Mouse (Mus musculus) cerebellum, adult 11 months (tissue): ENCODE data around the gene Tbcel.
A peak's percentile ranks its signal among the peaks of the same experiment; 100 is the strongest.

Source experiments
- DNase-seq: peaks from one replicate; pipeline ENCODE4 v3.0.0; 2022

The Tbcel gene

GRCm38 (mm10) chr9:42482944-42483343, 24.7 kb downstream of the Tbcel start:
- no peak for DNase-seq

DNA sequence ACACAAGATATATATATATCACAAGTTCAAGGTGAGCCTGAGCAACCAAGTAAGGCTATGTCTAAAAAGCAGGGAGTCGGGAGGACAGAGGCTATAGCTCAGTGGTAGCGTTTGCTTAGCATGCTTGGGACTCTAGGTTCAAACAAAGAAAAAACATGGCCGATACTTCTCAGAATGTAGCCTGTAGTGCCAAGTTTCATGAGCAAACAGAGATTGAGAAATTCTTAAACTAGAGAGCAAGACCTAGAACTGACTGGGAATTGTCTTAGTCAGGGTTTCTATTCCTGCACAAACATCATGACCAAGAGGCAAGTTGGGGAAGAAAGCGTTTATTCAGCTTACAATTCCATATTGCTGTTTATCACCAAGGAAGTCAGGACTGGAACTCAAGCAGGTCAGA, 31.4 kb downstream of the Tbcel start:
- DNase-seq: no peak

DNA sequence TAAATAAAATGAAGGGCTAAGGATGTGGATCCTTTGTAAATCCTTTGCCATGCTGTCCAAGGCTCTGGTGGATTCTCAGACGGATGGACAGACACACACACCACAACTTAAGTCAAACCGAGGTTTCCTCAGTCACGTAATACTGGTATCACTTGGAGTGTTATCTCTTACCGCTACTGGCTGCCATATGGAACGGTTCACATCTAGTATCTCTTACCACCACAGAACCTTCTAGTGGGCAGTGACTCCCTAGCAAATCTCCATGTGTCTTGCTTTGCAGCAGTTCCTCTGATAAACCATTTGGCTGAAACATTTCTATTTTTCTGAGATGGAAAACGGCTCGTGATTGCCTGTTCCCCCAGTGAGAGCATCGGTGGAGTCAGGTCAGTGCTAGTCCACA, 33.4 kb downstream of the Tbcel start:
- DNase-seq: no peak

DNA sequence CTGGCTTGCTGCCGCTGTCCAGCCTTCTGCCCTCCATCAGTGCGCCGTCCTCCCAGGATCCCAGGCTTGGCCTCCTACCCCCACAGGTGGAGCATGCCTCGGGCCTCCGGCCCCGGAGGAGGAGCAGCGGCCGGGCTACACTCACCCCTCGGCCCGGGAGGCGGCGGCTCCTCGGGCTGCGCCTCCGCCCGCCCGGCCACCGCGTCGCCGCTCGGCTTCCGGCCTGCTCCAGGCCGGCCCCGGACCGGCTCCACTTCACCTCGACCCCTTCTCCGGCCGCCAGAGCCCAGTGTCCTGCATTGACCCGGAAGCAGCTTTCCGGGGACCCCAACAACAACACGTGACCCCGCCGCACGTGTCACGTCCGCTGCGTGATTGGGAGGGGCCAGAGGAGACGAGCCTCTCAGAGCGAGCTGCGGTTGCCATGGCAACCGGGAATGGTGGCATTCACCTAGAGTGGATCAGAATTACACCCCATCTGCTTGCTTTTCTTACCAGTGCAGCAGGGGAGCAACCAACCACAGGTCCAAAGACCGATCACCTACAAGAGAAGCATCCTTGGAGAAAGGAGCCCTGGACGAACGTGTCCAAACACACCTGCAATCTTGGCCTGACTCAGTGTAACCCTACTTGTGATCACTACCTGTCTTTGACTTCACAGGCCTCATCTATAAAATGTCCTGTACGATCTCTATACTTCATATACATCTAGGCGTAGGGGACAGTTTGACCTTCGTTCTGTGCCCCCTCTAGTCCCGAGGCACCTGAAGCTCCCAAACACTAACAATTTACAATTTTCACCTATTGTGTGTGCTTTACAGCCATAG, 35.5 kb downstream of the Tbcel start:
- peak; percentile 92 for DNase-seq

DNA sequence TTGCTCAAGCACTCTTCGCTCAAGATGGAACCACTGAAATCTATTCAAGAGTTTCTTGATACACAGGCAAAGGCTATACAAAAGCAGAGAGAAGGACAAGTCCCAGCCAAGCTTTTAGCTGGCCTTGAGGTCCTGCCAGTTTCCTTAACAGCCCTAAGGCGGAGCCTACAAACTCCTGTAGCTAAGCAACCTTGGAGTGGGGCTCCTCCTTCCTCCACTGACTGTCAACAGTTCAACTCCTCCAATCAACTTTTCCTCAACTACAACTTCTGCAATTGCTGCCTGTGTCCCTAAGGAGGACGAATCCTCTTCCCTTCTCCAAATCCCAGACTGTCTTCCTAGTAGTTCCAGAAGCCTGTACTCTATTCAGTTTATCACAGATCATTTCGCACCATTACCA, 36.4 kb downstream of the Tbcel start:
- no peak for DNase-seq

GRCm38 (mm10) chr9:42469323-42469722, 38.3 kb downstream of the Tbcel start:
- no peak for DNase-seq

DNA sequence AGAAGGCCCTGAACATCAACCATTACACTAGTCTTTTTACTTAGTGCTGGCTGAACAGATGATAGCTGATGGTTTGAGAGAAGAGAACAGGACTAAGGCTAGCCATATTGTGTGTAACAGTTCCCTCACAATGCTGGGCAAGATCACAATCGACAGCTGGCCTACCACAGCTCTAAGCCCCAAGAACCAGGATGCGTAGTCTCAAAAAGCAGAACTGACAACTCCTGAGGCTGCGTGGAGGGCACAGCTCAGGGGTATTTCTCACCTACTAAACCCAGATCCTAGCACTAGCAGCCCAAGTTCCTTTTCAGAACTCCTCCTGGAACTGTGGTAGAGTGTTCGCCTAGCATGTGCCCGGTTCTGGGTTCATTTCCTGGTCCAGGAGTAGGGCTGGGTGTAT, 39.2 kb downstream of the Tbcel start:
- DNase-seq: no peak

DNA sequence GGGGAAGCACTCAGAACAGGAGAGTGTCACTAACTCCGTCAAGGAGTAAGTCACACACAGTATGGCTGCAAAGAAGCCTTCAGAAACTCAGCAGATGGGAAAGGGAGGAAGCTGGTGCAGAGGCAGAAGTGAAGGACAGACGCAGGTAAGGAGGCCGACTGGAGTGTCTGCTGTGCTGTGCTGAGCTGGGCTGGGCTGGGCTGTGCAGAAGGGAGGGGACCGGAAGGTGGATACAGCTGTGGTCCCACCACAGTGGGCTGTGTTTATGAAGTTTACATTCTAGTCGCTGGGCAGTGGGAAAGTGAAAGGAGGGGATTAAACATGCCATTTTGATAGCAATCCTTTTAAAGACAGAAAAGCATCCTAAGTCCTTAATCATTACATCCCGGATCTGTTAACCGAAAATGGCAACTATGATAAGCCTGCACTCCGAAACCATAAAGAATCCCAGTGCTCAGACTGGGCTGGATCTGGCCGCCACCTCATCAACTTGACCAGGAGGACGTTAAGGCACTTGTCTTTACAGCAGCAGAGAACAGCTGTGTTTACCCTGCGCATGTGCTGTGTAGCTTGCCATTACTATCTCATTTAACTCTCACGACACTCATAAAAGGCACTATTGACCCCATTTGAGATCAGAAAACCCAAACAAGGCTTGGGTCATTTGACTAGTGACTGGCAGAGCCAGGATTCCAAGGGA, 40.3 kb downstream of the Tbcel start:
- DNase-seq: no peak

- no peak for DNase-seq
Measured at GRCm38 (mm10) chr9:42465661-42466091, 41.9 kb downstream of the Tbcel start.

GRCm38 (mm10) chr9:42464181-42464580, 43.4 kb downstream of the Tbcel start:
- no peak for DNase-seq

- no peak for DNase-seq
Measured at GRCm38 (mm10) chr9:42463220-42463989, 44.2 kb downstream of the Tbcel start.

DNA sequence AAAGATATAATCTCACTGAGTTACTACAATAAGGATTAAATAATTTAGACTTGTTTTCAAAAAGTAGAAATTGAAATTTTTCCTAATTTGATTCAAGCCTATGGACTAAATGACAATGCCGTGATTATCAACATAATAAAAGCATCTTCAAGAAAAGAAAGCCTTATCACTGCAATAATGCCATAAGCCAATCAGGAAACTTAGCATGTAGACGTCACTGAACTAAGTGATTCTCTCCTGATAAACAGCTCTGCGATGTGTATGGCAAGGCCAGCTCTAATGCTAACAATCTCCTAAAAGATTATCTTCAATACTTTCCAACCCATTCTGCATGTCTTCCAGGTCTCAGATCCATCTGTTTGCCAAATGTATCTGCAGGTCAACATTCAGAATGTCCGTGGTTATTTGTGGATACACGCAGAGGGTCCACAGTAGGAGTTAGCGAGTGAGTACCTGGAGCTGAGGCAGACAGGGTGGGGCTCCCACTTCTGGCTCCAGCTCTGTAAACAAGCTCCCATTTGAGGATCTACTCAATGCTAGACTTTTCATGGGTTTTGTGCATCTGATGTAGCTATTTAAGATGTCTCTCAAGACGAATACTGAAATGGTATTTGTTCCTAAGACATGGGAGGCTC, 44.9 kb downstream of the Tbcel start:
- no peak for DNase-seq

DNA sequence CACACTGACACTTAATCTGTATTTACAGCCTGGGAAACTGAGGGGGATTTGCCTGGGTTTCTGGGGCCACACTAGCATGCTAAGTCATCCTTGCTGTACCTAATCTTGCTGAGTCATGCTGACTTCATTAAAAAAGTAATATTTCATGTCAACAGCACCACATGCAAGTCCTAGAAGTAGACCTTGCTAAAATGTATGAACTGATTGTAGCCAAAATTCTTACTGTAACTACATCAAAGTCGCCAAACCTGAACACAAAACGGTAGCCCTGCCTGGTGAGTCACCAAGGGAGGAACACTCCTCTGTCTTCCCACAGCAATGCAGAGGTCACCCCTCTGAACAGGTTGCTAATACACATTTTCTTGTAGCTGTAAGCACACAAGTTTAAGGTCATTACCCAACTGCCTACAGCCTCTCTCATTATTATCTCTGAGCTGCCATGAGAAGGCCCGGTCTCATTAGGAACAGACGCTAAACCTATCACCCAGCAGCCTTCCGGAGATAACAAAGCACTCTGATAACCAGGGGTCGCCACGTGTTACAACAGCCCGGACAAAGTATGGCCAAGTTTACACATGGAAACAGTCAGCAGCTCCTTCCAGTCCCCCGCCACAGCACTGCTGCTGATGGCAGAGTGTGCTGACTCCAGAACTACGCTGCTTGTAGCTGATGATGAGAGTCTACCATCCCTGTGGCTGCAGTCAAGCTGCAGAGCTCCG, 46.1 kb downstream of the Tbcel start:
- DNase-seq: no peak

GRCm38 (mm10) chr9:42460353-42460752, 47.3 kb downstream of the Tbcel start:
- no peak for DNase-seq

GRCm38 (mm10) chr9:42459736-42460135, 47.9 kb downstream of the Tbcel start:
- no peak for DNase-seq

- no peak for DNase-seq
Measured at GRCm38 (mm10) chr9:42458741-42459515, 48.7 kb downstream of the Tbcel start.

- DNase-seq: no peak
Measured at GRCm38 (mm10) chr9:42457501-42457900, 50.1 kb downstream of the Tbcel start.

- no peak for DNase-seq
Measured at GRCm38 (mm10) chr9:42454364-42454763, 53.2 kb downstream of the Tbcel start.

DNA sequence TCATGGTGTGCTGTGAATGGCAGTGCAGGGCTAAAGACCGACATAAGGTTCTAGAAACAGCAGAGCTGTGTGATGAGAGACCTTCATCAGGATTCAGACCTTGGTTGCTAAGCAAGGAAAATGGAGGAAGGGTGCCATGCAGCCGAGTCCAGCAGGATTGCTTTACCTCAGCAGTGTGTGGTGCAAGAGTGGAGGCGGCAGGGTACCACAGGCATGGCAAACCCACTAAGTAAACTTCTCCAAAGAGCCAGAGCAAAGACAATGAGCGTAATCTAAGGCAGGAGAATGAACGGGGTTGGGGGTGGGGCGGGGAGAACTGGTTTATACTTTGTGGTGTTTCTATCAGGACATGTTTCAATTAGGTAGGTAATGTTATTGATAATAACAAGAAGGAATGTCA, 58.6 kb downstream of the Tbcel start:
- no peak for DNase-seq

DNA sequence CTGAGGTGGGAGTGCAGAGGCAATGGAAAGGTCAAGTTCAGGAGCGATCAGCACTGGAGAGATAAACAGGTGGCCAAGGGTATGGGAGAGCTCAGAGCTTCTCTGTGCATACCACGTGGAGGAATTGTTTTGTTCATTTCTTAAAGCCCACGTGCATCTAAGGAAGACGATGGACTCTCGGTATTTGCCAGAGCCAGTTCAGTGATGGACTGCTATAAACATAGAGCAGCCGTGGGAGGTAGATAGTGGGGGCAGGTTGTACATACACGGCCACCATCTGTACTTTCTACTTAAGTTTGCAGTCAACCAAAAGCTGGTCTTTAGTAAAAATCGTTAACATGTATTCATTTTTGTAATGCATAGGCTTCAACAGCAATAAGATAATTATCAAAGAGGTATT, 65.5 kb downstream of the Tbcel start:
- DNase-seq: no peak

GRCm38 (mm10) chr9:42441234-42441633, 66.4 kb downstream of the Tbcel start:
- no peak for DNase-seq

GRCm38 (mm10) chr9:42439446-42439845, 68.2 kb downstream of the Tbcel start:
- DNase-seq: no peak
